Mouse (Mus musculus): ENCODE data around the gene Hivep1.

Hivep1 gene

GRCm38 (mm10) chr13:42051961-42052695 lies at the start of gene Hivep1:
Gene Hivep1 (plus strand): TSS chr13:42052021.
- DNase-seq (ENCODE audit: low spot score), result peak; percentile 77

GRCm38 (mm10) chr13:42015484-42016045 lies 36.3 kb upstream of the Hivep1 start:
- no peak for DNase-seq (ENCODE audit: low spot score)

DNA sequence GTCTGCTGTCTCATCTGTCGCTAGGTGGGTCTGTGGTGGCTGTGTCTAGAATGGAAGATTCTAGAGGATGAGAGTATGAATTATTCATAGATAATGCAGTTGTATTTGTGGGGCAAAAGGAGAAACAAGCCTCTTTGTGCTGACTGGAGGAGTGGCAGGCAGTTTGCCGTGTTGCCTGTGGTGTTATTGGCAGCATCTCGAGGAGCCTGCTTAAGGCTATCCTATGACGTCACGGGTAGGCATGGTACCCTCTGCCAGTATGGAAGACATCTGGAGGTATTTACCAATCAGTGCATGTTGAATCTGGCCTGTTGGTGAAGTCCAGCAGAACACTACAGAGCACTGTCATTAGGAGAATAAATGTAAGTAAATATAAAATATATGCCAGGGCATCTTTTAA lies 35.6 kb upstream of the Hivep1 start:
- DNase-seq (ENCODE audit: low spot score), result no peak

- no peak for DNase-seq (ENCODE audit: low spot score)
These were observed 33.5 kb upstream of the Hivep1 start for GRCm38 (mm10) chr13:42018356-42018755.

DNA sequence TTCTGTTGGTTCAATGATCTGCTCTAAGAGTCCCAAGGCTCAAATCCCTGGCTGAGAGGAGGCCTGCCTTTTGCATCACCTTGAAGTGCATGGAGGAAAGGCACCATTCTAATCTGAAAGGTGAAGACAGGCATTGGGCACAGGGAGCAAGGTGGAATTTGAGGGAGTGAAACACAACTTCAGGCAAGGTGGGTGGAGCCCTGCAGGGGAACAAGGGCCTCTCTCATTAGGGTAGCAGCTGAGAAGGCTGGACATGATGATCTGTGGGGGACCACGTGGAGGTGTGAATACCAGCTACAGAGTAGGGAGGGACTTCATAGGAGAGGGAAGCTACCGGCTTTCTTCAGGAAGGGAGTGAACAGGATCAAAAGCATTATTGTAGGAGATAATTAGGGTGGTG lies 10.6 kb upstream of the Hivep1 start:
- no peak for DNase-seq (ENCODE audit: low spot score)

DNA sequence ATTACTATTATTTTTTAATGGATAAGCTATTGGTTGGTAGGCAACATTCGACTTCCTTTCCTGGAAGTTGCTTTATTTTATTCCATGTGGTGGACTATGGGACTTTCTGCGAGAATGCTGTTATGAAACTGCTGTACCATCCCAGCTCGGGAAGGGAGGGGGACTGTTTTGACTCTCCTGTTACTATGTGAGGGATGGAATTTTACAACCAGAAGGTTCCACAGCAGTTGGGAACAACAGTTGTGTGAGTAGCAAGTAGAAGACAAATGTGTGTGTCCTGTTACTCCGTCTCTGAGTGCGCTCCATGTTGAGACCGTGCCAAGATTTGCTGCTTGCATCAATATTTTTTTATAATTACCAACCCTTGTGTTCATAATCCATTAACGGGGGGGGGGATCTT lies 8.4 kb upstream of the Hivep1 start:
- no peak for DNase-seq (ENCODE audit: low spot score)

DNA sequence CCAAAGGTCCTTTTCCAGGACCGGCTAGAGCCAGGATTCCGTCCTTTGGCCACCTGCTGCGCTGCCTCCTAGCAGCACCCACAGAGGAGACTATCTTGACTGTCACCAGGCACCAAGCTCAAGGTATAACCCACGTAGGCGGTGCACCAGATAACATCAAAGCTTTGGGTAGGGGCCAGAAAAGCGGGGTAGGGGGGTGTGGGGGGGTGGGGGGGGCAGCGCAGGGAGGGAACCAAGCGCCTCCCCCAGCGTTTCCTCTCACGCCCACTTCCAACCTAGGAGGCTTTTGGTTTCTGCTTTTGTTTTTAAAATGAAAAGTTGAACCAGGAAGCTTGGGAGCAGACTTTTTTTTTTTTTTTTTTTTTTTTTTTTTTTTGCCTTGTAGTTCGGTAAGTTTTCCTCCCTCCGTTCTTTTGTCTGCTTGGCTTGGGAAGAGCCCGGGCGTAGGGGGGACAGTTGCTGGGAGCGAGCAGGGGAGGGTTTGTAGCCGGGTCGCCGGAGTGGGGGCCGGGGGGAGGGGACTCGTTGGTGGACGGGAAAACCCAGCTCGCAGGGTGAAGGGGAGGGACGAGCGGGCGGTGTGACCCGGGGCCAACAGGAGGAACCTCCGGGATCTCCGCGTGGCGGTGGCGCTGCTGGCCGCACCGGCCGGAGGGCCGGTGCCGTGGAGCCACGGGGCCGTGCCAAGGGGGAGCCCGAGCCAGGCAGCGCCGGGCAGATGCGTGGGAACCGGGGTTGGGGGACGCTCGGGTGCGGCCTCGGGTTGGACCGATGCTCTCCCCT lies 2.6 kb upstream of the Hivep1 start:
- DNase-seq (ENCODE audit: low spot score), result peak; percentile 78

GRCm38 (mm10) chr13:42049774-42050125 lies 2.1 kb upstream of the Hivep1 start:
- DNase-seq (ENCODE audit: low spot score), result no peak

- no peak for DNase-seq (ENCODE audit: low spot score)
These were observed 1.7 kb upstream of the Hivep1 start for GRCm38 (mm10) chr13:42050160-42050559.

DNA sequence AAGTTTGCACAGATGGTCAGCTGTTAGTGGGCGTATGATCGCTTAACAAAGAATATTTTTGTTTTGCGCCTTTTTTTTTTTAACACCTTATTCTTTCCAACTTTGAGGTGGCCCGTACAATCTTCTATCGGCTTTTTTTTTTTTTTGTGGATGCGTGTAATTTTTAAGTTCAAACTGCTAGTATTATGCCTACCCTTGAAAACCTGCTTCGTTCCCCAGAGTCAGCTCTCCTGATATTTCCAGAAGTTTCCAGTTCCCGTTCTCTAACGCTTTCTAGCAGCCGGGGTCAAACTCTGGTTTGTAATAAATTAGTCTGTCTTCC lies 980 bp upstream of the Hivep1 start:
- no peak for DNase-seq (ENCODE audit: low spot score)

GRCm38 (mm10) chr13:42051202-42051906 lies 467 bp upstream of the Hivep1 start:
- DNase-seq (ENCODE audit: low spot score), result peak; percentile 98

DNA sequence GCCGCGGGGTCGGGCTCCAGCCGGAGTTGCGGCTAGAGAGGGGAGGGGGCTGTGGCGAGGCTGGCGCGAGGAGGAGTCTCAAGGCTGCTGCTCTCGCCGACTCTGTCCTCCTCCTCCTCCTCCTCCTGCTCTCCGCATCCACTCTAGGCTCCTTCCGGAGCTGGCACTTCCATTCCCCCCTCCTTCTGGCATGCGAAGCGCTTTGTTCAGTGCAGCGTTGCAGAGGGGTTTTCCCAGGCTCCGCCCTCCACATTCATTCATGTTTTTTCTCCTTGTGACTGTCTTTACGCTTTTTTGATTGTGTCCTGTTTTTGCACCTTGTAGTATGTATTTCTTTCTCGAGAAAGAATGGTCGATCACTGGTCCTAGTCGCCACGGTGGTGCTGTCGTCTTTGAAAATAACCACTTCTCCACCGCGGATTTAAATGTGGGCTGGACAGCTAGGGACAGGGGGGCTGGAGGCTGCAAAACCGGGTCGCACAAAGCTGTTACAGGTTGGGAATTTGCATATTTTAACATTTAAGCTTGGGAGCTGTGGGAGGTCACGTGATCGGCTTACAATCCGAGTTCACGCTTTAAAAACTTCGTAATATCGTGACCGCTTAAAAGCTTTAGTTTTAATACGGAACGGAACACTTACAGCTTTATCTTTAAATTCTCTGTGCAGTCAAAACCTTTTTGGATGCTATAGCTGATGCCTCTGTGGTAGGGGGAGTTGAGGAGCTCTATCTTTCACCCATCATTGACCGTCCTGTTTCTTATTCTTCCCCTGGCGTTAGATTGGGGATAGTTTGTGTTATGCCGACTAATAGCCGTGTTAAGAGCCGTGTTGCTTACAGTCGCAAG lies 1.1 kb downstream of the Hivep1 start:
- DNase-seq (ENCODE audit: low spot score), result peak; percentile 73

DNA sequence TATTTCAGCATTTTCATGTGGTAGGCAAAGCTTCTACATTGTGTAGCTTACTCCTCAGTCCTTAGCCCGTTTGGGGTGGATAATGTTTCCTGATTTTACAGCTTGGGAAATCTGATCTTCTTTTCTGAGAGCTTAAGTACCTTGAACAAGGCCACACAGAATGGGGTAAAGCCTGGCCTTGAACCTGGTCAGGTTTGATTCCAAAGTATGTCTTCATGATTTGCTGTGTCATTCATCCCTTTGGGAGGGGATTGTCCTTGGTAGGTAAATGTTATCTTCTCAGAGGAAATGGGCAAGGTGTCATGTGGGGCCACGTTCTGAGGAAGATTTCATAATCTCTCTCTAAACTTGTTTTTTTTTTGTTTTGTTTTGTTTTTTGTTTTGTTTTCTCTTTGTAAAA lies 1.8 kb downstream of the Hivep1 start:
- DNase-seq (ENCODE audit: low spot score), result no peak

DNA sequence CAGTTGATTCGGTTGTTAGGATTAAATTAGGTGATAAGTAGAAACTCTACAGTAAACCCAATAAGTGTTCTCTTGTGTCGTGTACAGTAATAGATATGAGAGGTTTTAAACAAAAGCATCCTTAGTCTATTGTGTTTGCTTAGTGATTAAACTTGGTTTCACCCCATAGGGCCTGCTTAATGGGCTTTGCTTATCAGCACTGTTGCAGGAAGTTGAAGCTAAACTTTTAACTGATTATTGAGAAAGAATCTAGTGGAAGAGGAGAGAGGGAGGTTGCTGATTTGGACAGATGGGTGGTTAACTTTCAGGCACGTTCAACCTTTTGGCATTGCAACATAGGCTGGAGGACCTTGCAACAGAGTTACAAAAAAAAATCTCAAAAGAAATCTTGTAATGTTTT lies 2.3 kb downstream of the Hivep1 start:
- DNase-seq (ENCODE audit: low spot score), result no peak

DNA sequence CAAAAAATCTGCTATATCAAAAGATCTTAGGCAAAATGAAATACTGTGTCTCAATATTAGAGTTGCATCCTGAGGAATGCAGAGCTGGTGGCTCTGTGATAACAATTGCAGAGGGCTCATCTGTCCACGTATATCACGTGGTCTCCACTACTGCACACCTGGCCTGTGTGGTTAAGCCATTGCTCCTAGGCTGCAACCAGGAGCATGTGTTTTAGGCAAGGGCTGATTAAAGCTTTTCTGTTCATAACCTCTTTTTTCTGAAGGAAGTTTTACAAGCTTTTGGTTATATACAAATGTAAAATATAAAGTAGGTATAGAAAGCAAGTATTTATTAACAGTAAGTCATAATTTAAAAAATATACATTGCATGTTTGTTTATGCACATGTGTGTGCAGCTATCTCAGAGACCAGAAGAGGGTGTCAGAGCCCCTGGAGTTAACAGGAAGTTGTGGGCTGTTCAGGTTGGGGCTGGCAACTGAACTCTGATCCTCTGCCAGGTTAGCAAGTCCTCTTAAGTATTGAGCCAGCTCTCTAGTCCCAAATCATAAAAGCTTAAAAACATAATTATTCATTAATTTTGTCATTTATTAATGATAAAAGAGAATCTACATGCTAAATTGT lies 5.0 kb downstream of the Hivep1 start:
- DNase-seq (ENCODE audit: low spot score), result no peak

- no peak for DNase-seq (ENCODE audit: low spot score)
These were observed 9.2 kb downstream of the Hivep1 start for GRCm38 (mm10) chr13:42060846-42061630.

GRCm38 (mm10) chr13:42064257-42064656 lies 12.4 kb downstream of the Hivep1 start:
- no peak for DNase-seq (ENCODE audit: low spot score)

DNA sequence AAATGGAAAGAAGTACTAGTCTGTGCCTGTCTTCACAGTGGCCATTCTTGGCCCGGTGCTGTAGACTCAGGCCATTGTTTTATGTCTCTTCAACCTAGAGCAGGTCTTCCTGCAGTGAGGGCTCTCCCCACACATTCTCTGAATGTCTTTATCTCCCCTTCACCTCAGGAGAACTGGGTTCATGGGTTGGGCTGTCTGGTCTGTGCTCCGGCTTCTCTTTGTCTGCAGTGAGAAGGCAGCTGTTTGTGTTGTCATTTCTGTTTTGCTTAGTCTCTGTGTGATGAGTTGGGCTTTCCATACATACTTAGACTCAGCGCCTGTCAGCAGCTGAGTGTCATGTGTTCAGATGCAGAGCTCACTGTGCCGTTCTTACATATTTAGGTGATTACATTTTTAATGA lies 18.4 kb downstream of the Hivep1 start:
- no peak for DNase-seq (ENCODE audit: low spot score)

DNA sequence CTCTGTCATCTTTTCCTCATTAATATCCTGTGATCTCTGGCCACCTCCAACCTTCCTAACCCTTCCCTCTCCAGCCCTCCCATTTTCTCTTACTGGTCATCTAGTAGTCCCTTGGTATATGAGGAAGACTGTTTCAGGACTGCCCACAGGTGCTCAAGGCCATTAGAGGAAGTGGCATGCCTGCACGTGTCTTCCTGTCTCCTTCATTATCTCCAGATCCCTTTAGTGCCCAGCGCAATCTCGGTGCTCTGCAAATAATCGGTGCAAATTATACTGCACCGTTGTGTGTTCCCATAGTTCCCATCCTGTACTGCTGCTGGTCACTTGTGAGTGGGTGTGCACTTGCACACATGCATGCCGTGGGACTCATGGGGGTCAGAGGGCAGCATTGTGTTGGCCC lies 19.2 kb downstream of the Hivep1 start:
- DNase-seq (ENCODE audit: low spot score), result no peak

- no peak for DNase-seq (ENCODE audit: low spot score)
These were observed 21.5 kb downstream of the Hivep1 start for GRCm38 (mm10) chr13:42073285-42073684.

DNA sequence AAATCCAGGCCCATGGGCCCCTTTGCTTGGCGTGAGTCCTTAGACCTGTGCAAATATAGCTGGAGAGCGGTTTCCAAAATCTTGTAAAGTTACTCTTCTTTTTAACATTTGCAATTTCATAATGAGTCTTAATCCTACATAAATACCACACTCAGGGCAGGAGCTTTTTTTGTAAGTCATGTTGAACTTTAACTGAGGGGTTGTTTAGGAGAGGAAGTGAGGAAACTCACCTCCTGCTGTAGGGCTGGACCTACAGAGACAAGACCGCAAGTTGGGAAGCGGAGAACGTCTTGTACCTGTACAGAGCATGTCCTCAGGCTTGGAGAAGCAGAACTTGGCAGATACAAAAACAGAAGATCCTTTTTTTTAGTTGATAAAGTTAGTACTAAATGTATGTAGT lies 23.7 kb downstream of the Hivep1 start:
- no peak for DNase-seq (ENCODE audit: low spot score)
